Mouse (Mus musculus) retina, embryonic 14.5 days (tissue): ENCODE measurements around the gene Tomt.

Experiments used
- DNase-seq: peaks from one replicate; pipeline ENCODE4 v3.0.0-alpha.2; 2015; ENCODE audit warnings: low spot score

Tomt gene

DNA sequence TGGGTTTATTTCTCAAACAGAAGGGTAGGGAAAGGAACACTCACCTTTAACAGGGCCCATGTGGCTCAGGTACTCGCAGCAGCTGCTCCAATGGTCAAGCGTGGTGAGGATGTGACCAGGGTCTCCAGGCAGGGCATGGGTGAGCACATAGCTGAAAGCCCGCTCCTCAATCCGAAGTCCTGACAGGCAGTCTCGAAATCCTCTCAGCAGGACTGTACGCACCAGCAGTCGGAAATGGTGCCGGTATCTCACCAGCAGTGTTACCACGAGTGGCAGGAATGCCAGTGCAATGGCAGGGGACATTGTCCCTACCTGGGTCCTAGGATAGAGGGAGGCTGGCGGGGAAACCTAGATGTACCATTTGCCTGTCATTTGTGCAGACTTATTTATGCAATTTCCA, 4.2 kb downstream of the Tomt start:
- DNase-seq, result no peak

GRCm38 (mm10) chr7:101900331-101901097, 5.6 kb downstream of the Tomt start:
- DNase-seq, result no peak

GRCm38 (mm10) chr7:101896104-101897066, 9.8 kb downstream of the Tomt start:
- DNase-seq, result peak; percentile 99

DNA sequence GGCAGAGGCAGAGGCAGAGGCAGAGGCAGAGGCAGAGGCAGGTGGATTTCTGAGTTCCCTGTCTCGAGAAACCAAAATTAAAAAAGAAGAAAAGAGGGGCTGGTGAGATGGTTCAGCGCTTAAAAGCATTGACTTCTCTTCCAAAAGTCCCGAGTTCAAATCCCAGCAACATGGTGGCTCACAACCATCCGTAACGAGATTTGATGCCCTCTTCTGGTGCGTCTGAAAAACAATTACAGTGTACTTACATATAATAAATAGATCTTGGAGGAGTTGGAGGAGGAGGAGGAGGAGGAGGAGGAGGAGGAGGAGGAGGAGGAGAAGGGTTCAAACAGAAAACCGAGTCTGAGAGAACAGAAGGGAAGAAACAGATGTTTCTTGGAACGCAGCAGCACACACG, 10.5 kb downstream of the Tomt start:
- DNase-seq, result no peak

DNA sequence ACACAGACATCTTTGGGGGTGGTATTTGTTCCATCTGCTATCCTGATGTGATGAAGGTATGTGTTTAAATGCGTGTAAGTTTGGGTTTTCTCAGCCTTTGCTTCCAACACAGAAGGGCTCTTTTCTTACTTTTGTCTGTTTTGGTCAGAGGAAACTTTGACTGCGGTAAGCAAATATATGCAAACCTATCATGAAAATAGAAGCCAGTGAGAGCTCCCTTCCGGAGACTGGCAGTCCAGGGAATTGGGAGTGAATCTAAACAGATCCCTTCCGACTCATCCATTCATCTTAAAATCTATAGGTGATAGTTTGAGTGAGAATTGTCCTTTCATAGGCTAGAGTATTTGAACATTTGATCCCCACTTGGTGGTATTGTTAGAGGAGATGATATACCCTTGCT, 17.7 kb downstream of the Tomt start:
- no peak for DNase-seq

DNA sequence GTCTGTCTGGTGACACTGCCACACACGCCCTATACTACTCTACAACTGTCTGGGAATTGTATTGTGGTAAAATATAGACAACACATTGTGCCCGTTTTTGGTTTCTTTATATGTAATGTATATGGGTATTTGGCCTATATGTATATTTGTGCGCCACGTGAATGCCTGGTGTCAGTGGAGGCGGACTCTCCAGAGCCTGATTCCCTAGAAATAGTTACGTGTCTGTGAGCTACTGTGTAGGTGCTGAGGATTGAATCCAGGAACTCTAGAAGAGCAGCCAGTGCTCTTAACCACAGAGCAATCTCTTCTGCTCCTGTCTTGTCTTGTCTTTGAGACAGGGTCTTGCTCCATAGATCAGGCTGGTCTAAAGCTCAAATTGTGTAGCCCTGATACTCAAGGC, 19.9 kb downstream of the Tomt start:
- DNase-seq, result no peak

- no peak for DNase-seq
These were observed 22.0 kb downstream of the Tomt start for GRCm38 (mm10) chr7:101884160-101884559.

DNA sequence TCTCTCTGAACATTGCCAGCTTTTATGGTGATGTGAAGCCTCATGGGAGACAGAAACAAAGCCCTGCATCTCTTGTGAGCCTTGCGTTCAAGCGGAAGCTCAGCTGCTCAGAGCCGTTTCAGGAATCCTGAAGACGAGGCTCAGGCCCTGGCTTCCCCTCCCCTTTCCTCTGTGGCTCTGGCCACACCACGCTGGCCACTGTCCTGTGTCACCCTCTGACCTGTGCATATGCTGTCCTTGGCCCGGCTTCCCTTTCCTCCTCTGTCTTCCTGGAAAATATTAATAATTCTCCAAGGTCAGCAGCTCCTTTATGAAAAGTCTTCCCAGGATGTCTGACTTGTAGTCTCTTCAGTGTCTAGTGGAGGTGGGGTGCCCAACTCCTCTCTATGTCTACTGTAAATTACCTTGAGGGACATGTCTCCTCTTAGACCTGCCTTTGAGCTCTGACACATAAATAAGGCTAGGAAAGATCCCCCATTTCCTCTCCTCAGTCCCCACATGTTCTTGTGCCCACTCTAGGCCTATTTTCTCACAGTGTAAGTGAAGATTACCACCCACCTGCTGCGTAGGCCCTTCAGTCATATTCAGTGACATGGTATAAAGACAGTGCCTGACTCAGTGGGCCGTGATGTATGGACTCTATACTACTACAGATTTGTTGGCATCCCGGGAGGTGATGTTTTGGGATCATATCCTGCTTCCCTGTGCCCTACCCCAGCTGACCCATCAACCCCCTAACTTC, 23.6 kb downstream of the Tomt start:
- no peak for DNase-seq

- no peak for DNase-seq
These were observed 25.3 kb downstream of the Tomt start for GRCm38 (mm10) chr7:101880855-101881254.

DNA sequence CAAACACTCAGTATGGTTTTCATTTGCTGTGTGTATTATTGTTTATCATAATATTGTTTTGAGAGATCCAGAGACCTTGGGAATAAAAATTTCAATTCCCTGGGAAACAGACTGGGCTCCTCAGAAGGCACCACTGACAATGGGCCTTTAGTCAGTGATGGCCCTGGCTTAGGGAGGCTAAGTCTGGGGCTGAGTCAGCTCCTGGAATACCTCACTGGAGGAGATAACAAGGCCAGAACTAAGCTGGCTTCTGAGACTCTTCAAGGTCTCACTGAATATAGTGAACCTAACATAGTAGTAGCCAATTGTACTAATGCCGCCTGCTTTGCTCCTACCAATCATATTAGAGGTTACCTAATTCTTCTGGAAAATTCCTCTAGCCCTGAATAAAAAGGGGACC, 30.2 kb downstream of the Tomt start:
- no peak for DNase-seq

DNA sequence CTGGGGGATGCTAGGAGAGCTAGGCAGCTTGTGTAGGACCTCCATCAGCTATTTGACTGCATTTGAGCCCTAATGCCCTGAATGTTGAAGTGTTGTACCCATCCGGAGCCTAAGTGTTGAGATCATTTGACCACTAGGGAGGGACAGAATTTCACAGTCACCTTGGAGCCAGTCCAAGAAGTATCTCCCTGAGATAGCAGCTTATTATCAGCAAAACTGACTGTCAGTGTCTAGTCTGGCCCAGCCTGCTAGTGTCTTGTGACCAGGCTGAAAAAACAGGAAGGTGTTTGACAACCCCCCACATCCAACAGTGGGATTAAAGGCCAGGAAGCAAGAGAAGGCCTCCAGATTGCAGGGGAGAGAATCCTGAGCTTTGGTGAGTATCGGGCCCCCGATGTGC, 34.9 kb downstream of the Tomt start:
- DNase-seq, result no peak

- no peak for DNase-seq
These were observed 35.5 kb downstream of the Tomt start, which contains the start of gene Folr1 for GRCm38 (mm10) chr7:101870629-101871028. TSS of gene Folr1 (minus strand) at chr7:101870788.

GRCm38 (mm10) chr7:101869163-101869500, 37.0 kb downstream of the Tomt start:
- no peak for DNase-seq

DNA sequence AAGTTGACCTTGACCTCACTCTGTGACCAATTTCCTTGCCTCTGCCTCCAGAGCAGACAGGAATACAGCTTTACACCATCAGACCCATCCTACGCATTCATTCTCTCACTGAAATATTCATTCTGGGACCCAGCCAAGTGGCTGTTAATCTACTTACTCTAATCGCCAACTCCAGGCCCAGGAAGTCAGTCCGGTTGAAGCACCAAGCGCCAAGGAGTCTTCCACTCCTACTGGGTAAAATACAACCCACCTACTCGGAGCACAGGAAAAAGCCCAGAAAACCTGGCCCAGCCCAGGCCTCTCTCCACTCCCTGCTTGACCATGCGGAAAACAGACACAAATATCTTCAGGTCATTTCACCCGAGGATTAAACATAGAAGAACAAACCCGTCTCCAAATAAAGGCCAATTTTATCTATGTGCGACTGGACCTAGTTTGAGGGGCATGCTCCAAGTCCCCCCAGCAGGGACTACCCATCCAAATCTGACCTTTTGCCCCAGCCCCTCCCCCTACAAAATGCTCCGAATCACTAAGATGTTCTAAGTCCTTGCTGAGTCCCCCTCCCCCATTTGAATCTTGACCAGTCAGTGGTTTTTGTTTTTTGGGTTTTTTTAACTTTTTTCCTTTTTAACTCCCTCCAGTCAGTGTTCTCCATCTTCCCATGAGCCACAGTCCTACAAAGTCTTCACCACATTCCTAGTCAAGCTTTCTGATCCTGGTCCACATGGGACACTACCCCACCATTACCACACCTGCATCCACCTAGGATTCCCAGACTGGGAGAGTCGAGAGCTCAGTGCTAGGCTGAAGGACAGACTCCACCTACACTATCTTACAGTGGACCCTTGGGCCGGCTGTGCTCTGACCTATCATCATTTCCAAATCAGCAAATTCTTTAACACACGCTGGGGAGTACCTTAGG, 37.7 kb downstream of the Tomt start:
- DNase-seq, result peak; percentile 46

- DNase-seq, result no peak
These were observed 38.7 kb downstream of the Tomt start for GRCm38 (mm10) chr7:101867482-101867881.

- DNase-seq, result no peak
These were observed 39.5 kb downstream of the Tomt start for GRCm38 (mm10) chr7:101866491-101867265.

GRCm38 (mm10) chr7:101863415-101863814, 42.7 kb downstream of the Tomt start, which contains the start of gene Anapc15:
TSS of gene Anapc15 (plus strand) at chr7:101863715.
- DNase-seq, result no peak

GRCm38 (mm10) chr7:101862291-101862690, 43.9 kb downstream of the Tomt start:
- no peak for DNase-seq

DNA sequence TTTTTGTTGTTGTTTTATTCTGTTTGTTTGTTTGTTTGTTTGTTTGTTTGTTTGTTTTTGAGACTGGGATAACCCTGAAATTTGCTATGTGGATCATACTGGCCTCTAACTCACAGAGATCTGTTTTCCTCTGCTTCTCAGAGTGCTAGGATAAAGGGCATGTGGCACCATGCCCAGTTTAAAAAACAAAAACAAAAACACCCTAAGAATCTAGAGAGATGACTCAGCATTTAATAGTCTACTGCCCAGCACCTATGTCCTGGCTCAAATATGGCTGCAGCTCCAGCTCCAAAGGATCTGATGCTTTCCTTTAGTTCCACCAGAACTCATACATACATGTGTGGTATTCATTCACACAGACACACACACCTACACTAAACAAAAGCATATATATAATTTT, 45.2 kb downstream of the Tomt start:
- no peak for DNase-seq

DNA sequence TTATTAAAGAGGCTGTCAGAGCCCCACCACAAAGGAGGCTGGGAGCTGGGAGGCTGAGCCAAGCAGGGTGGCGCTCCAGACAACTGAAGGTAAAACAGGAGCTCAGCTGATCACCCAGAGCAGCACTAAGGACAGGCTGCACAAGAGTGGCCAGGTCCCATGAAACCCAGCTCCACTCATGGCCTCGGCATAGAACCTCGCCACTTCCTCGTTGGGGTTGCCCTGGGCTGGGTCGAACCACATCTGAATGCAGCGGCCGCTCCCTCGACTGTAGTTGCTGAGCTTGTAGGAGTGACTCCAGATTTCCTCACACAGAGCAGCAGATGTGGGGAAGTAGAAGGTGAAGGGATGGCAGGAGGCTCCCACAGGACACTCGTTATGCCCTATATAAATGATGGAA, 47.8 kb downstream of the Tomt start:
- DNase-seq, result no peak

- no peak for DNase-seq
These were observed 49.1 kb downstream of the Tomt start, which contains the start of gene Folr2 for GRCm38 (mm10) chr7:101857094-101857493. TSS of gene Folr2 (minus strand) at chr7:101857194.
